Mouse (Mus musculus) thymus, adult 2 months (tissue): ENCODE data around the gene Gramd1b.

Experiments
- CTCF ChIP-seq: fragments of 200-500 bp; IDR thresholded peaks from 2 replicates; pipeline ENCODE4 v1.5.1; 2012; ENCODE audit warnings: mild to moderate bottlenecking, control low read depth, low read length, moderate library complexity, borderline replicate concordance; ENCODE audit not compliant: control insufficient read depth, poor library complexity, insufficient read depth; ENCODE audit errors: extremely low read depth
- POLR2A ChIP-seq: fragments of 200-500 bp; IDR thresholded peaks from 2 replicates; pipeline ENCODE4 v1.6.1; 2012; ENCODE audit warnings: mild to moderate bottlenecking, low read length, control low read depth, moderate library complexity; ENCODE audit not compliant: control insufficient read depth, poor library complexity, insufficient read depth; ENCODE audit errors: extremely low read depth

- TF ChIP-seq CTCF (no peak), POLR2A (no peak)
These were observed 11.9 kb downstream of the Gramd1b start for GRCm38 (mm10) chr9:40519294-40519693.
